Mouse (Mus musculus) left cerebral cortex, postnatal 10 days (tissue): ENCODE results near the gene Pcmt1. TPM values are rescaled to one million over a fixed set of nuclear protein-coding genes. Genes with fewer than 3 reads are reported as not detected.

Source experiments
- DNase-seq, 2 experiments: peaks; one replicate each; pipeline ENCODE4 v3.0.0; 2021 to 2022; ENCODE audit warnings: low spot score in 2 of 2, mixed read lengths in 1 of 2; ENCODE audit errors: extremely low spot score in 1 of 2
- intact Hi-C: fragments of 180-260 bp; cut with DNase I; formaldehyde crosslinking; loops from one replicate; pipeline ENCODE4 v1.15.1; 2025
- total RNA-seq, 2 experiments: library from RNA; stranded (reverse); gene quantifications; 2 replicates each; pipeline ENCODE4 v1.2.3; 2021

Gene Pcmt1
- total RNA-seq, 2 experiments from 2014 or later = 150 to 153 TPM

GRCm38 (mm10) chr10:7600647-7601046 is 80.3 kb downstream of the Pcmt1 start:
- intact Hi-C loops = loop anchor here (5.0 kb wide), 2 partner anchors 128 to 268 kb away; partner anchors contain the start of gene Ulbp1
- peak; percentile 57 to 73 for DNase-seq

GRCm38 (mm10) chr10:7598177-7598576 is 82.8 kb downstream of the Pcmt1 start:
- intact Hi-C loops = no loop called here
- no peak for DNase-seq

GRCm38 (mm10) chr10:7596251-7596650 is 84.7 kb downstream of the Pcmt1 start:
- DNase-seq = no peak
- intact Hi-C loops = no loop called here

- intact Hi-C loops = no loop called here
- DNase-seq = no peak
Observed at GRCm38 (mm10) chr10:7594797-7595196, 86.1 kb downstream of the Pcmt1 start.

- intact Hi-C loops = no loop called here
- DNase-seq = no peak
Observed at GRCm38 (mm10) chr10:7590792-7591191, 90.1 kb downstream of the Pcmt1 start.

- no peak for DNase-seq
Observed at GRCm38 (mm10) chr10:7590234-7590689, 90.7 kb downstream of the Pcmt1 start.

GRCm38 (mm10) chr10:7589592-7590233 is 91.2 kb downstream of the Pcmt1 start, which contains the start of gene Lrp11:
Lrp11 (plus strand) TSS chr10:7589800.
- DNase-seq = peak; percentile 68 to 92
- intact Hi-C loops = no loop called here

More at GRCm38 (mm10) chr10:7590234-7590689, 90.7 kb downstream of the Pcmt1 start:
- intact Hi-C loops = no loop called here

GRCm38 (mm10) chr10:7586771-7587170 is 94.2 kb downstream of the Pcmt1 start:
- intact Hi-C loops = no loop called here
- DNase-seq = no peak

GRCm38 (mm10) chr10:7582891-7583557 is 97.9 kb downstream of the Pcmt1 start:
- intact Hi-C loops = no loop called here
- DNase-seq = no peak

- intact Hi-C loops = no loop called here
- no peak for DNase-seq
Observed at GRCm38 (mm10) chr10:7582157-7582890, 98.6 kb downstream of the Pcmt1 start.

- intact Hi-C loops = no loop called here
- DNase-seq = no peak
Observed at GRCm38 (mm10) chr10:7581401-7581800, 99.5 kb downstream of the Pcmt1 start.

Other genes with a start within 250 kb of the Pcmt1 start
- gene Ulbp1, start 207.5 kb downstream of the Pcmt1 start, total RNA-seq = 1 to 10 TPM in 1 of 2 experiments, under 1 TPM in 1; 0.99 to 1.3 TPM
- 100 to 1,000 TPM; 113 to 115 TPM for gene Lrp11, start 91.3 kb downstream of the Pcmt1 start, total RNA-seq
- gene Nup43, start 13.6 kb downstream of the Pcmt1 start, total RNA-seq = 1 to 10 TPM; 8.2 to 8.3 TPM
- gene Lats1, start 78 bp upstream of the Pcmt1 start, total RNA-seq = 10 to 100 TPM; 47.2 to 49.2 TPM
- gene Katna1, start 44.9 kb upstream of the Pcmt1 start, total RNA-seq = 10 to 100 TPM; 12.4 to 14.9 TPM
- 10 to 100 TPM; 20.3 to 23.7 TPM for gene Ginm1, start 111.7 kb upstream of the Pcmt1 start, total RNA-seq
- gene Ppil4, start 111.8 kb upstream of the Pcmt1 start, total RNA-seq = 10 to 100 TPM; 34.5 to 35.2 TPM
- under 1 TPM; 0.14 to 0.28 TPM for gene Zc3h12d, start 151.3 kb upstream of the Pcmt1 start, total RNA-seq